Mouse (Mus musculus): ENCODE measurements around the gene Tfap2d. TPM values are rescaled to one million over a fixed set of nuclear protein-coding genes. Genes with fewer than 3 reads are reported as not detected.
A peak's percentile ranks its signal among the peaks of the same experiment; 100 is the strongest.

The Tfap2d gene
- not detected in 2 replicates for polyA plus RNA-seq (2016; fragmentation: Nextera tagmentation; extraction: Ambion mirVana)

DNA sequence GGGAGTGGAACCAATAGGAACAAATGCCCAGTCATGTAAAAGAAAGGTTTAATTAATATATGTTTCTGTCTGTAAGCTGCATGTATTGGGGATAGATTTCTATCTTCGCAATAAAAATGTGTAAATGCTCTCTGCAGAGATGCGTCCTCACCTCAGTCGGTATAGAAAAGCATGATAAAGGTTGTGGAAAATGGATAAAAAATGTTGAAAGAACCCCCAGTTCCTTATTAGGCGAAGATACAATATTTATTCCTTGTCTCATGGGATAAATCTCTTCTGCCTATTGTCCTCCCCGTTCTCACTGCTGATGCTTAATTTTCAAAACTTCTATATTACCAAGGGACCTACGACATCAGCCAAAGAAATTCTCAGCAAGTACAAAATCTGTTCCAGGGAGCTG is at the start of gene Tfap2d:
Gene Tfap2d (plus strand): TSS at position 392 of the 400 bp plus-strand sequence.
- no peak within 1 kb of the TSS for H3K9ac ChIP-seq
- H3K9me3 ChIP-seq (replicated peaks), result no peaks in the 10 kb centered on the region
- no peak within 1 kb of the TSS for H3K27ac ChIP-seq (ENCODE audit: poor library complexity, severe bottlenecking)
- peaks cover 87% of the 10 kb centered on the region for H3K27me3 ChIP-seq (replicated peaks)
- no peak within 1 kb of the TSS for H3K4me3 ChIP-seq
- WGBS, result 6% methylated on average over 6 of the region's 6 CpGs
- no peaks in the 10 kb centered on the region for H3K4me1 ChIP-seq (replicated peaks)
- H3K4me2 ChIP-seq, result no peak within 1 kb of the TSS
- no peaks in the 10 kb centered on the region for H3K36me3 ChIP-seq
- no peak for ATAC-seq (ENCODE audit: insufficient number of reproducible peaks, low FRiP score)

DNA sequence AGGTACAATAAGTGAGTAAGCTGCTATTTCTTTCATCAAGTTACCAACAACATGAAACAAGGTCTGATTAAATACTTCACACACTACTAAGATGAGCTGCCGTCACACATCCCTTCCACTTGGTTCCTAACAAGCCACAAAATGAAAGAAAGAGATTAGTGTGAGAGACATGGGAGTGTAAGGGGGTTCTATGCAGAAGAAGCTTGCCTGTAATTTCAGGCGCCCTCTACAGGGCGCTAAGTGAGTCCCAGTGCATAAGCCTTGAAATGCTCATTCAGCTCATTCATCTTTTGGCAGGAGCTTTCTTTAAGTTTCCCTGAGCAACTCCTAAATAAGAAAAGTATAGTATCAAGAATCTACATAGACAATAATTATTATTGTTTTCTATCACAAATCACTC is 46.5 kb upstream of the Tfap2d start:
- Histone ChIP-seq H3K27ac (ENCODE audit: poor library complexity, severe bottlenecking) (no peak overlapping the region), H3K4me3 (no peak overlapping the region), H3K27me3 (replicated peaks) (no peaks in the 10 kb centered on the region), H3K4me1 (replicated peaks) (no peaks in the 10 kb centered on the region), H3K9me3 (replicated peaks) (no peaks in the 10 kb centered on the region), H3K4me2 (no peak overlapping the region), H3K36me3 (no peaks in the 10 kb centered on the region), H3K9ac (no peak overlapping the region)
- no peak for ATAC-seq (ENCODE audit: insufficient number of reproducible peaks, low FRiP score)
- WGBS, result 13% methylated on average over 3 of the region's 3 CpGs

DNA sequence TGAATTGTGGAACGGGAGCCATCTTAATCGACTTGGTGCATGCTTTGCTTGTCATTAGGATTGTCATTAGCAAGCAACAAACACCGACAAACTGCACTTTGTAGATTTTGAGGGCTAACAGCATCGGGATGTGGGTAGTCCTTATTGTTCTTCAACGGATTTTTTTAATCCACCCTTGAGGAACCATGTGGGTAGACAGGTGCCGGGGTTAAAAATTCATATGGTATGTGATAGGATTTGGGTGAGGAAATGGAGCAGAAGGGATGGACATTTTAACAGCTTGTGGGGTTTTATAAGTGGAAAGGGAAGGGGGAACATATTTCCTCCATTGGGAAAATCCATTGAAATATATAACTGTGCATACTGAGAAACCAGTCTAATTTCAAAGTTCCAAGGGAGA is 46.0 kb upstream of the Tfap2d start:
- H3K4me3 ChIP-seq, result no peak overlapping the region
- no peaks in the 10 kb centered on the region for H3K36me3 ChIP-seq
- no peaks in the 10 kb centered on the region for H3K27me3 ChIP-seq (replicated peaks)
- H3K27ac ChIP-seq (ENCODE audit: poor library complexity, severe bottlenecking), result no peak overlapping the region
- 66% methylated on average over 6 of the region's 6 CpGs for WGBS
- ATAC-seq (ENCODE audit: insufficient number of reproducible peaks, low FRiP score), result no peak
- no peak overlapping the region for H3K4me2 ChIP-seq
- H3K9ac ChIP-seq, result no peak overlapping the region
- H3K4me1 ChIP-seq (replicated peaks), result no peaks in the 10 kb centered on the region
- H3K9me3 ChIP-seq (replicated peaks), result no peaks in the 10 kb centered on the region; the same call in 1 of the 2 replicates

DNA sequence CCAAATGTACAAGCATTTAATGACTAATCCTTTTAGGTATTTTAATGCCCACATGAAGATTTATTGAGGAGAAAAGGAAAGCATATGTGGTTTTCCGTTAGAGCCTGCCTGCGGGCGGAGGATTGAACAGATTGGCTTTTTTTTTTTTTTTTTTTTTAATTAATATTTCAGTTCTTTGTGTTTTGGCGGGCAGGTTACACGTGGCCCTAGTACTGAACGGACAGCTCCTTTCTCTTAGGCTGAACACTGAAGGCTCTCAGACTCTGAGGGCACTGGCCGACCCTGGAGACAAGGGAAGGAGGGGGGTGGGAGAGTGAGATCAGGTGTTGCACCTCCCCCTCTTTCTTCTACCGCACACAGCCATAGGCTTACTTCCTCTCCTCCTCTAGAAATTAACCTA is 14.7 kb upstream of the Tfap2d start:
- Histone ChIP-seq H3K4me2 (no peak overlapping the region), H3K4me3 (no peak overlapping the region), H3K9ac (no peak overlapping the region), H3K4me1 (replicated peaks) (no peaks in the 10 kb centered on the region), H3K9me3 (replicated peaks) (no peaks in the 10 kb centered on the region), H3K27ac (ENCODE audit: poor library complexity, severe bottlenecking) (no peak overlapping the region), H3K36me3 (no peaks in the 10 kb centered on the region), H3K27me3 (replicated peaks) (no peaks in the 10 kb centered on the region)
- no peak for ATAC-seq (ENCODE audit: insufficient number of reproducible peaks, low FRiP score)
- 9% methylated on average over 8 of the region's 8 CpGs for WGBS

DNA sequence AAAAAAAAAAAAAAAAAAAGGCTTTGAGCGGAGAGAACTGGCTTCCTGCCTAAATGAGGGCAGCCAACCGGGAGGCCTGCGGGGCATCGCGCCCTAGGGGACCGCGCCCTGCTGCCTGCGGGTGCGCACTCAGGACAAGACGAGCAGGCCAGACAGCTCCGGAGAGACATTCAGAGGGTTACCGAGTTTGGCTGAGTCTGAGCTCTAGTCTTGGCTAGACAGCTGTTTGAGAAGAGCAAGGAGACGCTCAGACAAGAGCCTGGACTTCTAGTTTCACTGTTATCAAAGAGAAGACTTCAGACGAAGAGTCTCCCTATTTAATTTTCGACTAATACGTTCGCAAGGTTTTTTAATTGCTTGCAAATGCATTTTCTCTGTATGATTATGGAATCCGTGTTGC is 5.9 kb upstream of the Tfap2d start:
- H3K9ac ChIP-seq, result no peak overlapping the region
- no peaks in the 10 kb centered on the region for H3K36me3 ChIP-seq
- H3K4me3 ChIP-seq, result no peak overlapping the region
- WGBS, result under 1% methylated on average over 18 of the region's 18 CpGs
- no peaks in the 10 kb centered on the region for H3K9me3 ChIP-seq (replicated peaks)
- H3K4me2 ChIP-seq, result no peak overlapping the region
- no peaks in the 10 kb centered on the region for H3K4me1 ChIP-seq (replicated peaks)
- peaks cover 67% of the 10 kb centered on the region for H3K27me3 ChIP-seq (replicated peaks)
- no peak for ATAC-seq (ENCODE audit: insufficient number of reproducible peaks, low FRiP score)
- H3K27ac ChIP-seq (ENCODE audit: poor library complexity, severe bottlenecking), result no peak overlapping the region

DNA sequence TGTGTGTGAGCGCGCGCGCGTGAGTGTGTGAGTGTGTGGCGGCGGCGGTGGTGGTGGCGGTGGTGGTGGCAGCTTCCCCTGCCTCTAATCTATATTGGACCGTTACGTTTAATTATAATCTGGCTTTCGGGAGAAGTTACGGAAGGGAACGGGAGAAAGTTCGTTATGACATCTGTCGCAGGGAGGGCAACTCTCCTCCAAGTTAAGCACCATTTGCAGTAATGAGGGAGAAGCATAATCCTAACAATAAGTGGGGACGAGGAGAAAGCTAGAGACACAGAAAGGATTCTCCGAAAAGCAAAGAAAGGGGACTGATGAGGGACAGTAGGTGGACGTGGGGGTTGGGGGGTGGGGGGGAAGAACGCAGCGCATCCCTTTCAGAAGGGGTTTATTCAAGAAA is 494 bp downstream of the Tfap2d start:
- WGBS, result under 1% methylated on average over 21 of the region's 21 CpGs
- no peak overlapping the region for H3K4me2 ChIP-seq
- H3K27me3 ChIP-seq (replicated peaks), result peaks cover 89% of the 10 kb centered on the region
- H3K9me3 ChIP-seq (replicated peaks), result no peaks in the 10 kb centered on the region
- no peaks in the 10 kb centered on the region for H3K4me1 ChIP-seq (replicated peaks)
- no peak for ATAC-seq (ENCODE audit: insufficient number of reproducible peaks, low FRiP score)
- no peak overlapping the region for H3K4me3 ChIP-seq
- H3K36me3 ChIP-seq, result no peaks in the 10 kb centered on the region
- no peak overlapping the region for H3K9ac ChIP-seq
- H3K27ac ChIP-seq (ENCODE audit: poor library complexity, severe bottlenecking), result no peak overlapping the region

DNA sequence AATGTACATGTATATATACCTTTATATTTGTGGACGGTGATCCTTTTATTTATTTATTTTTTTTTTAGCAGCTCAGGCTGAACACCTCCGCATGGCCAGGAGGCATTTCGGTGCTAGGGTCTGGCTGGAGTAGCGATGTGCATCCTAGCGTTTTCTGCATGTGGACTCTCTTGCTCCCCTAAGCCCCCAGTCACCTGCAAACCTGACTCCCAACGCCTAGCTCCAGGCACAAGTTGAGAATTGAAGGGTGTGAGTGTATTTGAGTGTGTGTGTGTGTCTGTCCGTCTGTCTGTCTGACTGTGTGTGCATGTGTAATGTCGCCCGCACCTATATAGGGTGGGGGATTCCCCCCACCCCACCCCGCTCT is 937 bp downstream of the Tfap2d start:
- Histone ChIP-seq H3K36me3 (no peaks in the 10 kb centered on the region), H3K4me2 (no peak overlapping the region), H3K4me1 (replicated peaks) (no peaks in the 10 kb centered on the region), H3K27me3 (replicated peaks) (peaks cover 89% of the 10 kb centered on the region), H3K27ac (ENCODE audit: poor library complexity, severe bottlenecking) (no peak overlapping the region), H3K4me3 (no peak overlapping the region), H3K9me3 (replicated peaks) (no peaks in the 10 kb centered on the region), H3K9ac (no peak overlapping the region)
- 1% methylated on average over 10 of the region's 10 CpGs for WGBS
- no peak for ATAC-seq (ENCODE audit: insufficient number of reproducible peaks, low FRiP score)

DNA sequence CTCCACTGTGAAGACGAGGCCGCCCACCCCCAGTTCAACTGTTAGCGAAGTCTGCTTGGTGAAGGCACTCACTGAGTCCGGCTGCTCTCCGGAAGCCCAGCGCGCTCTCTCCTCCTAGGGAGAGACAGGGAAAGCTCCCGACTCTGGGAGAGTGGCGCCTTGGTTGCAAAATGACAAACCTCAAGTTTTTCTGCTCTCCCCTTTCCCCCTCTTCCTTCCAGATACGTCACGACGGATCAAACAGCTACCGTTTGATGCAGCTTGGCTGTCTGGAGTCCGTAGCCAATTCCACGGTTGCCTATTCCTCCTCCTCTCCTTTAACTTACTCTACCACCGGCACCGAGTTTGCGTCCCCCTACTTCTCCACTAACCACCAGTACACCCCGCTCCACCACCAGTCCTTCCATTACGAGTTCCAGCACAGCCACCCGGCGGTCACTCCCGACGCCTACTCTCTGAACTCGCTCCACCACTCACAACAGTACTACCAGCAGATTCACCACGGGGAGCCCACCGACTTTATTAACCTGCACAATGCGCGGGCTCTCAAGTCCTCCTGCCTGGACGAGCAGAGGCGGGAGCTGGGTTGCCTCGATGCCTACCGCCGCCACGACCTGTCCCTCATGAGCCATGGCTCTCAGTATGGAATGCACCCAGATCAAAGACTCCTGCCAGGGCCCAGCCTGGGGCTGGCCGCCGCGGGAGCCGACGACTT is 1.5 kb downstream of the Tfap2d start:
- Histone ChIP-seq H3K27ac (ENCODE audit: poor library complexity, severe bottlenecking) (no peak overlapping the region), H3K36me3 (no peaks in the 10 kb centered on the region), H3K27me3 (replicated peaks) (peaks cover 94% of the 10 kb centered on the region), H3K4me2 (peak overlapping the region; percentile 13; the same call in 1 of the 2 replicates), H3K4me3 (no peak overlapping the region), H3K9ac (no peak overlapping the region), H3K9me3 (replicated peaks) (no peaks in the 10 kb centered on the region), H3K4me1 (replicated peaks) (no peaks in the 10 kb centered on the region)
- under 1% methylated on average over 40 of the region's 40 CpGs for WGBS
- ATAC-seq (ENCODE audit: insufficient number of reproducible peaks, low FRiP score), result no peak

DNA sequence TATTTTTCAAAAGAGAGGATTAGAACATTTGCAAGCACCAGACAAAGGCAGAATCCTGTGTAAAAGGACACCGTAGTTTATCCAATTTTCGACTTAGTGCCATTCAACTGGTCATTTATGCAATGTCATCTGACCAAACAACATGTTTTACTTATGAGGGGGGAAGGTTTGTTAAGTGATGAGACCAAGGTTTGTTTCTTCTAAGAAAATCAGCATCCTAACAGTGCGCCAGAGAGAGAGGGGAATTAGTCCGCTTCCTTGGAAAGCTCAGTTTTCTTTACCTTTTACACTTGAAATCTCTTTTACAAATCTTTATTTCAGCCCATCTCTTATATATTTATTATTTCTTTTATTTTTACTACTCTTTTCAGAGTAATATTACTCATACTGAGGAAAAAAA is 3.6 kb downstream of the Tfap2d start:
- 8% methylated on average over 4 of the region's 4 CpGs for WGBS
- ATAC-seq (ENCODE audit: insufficient number of reproducible peaks, low FRiP score), result no peak

DNA sequence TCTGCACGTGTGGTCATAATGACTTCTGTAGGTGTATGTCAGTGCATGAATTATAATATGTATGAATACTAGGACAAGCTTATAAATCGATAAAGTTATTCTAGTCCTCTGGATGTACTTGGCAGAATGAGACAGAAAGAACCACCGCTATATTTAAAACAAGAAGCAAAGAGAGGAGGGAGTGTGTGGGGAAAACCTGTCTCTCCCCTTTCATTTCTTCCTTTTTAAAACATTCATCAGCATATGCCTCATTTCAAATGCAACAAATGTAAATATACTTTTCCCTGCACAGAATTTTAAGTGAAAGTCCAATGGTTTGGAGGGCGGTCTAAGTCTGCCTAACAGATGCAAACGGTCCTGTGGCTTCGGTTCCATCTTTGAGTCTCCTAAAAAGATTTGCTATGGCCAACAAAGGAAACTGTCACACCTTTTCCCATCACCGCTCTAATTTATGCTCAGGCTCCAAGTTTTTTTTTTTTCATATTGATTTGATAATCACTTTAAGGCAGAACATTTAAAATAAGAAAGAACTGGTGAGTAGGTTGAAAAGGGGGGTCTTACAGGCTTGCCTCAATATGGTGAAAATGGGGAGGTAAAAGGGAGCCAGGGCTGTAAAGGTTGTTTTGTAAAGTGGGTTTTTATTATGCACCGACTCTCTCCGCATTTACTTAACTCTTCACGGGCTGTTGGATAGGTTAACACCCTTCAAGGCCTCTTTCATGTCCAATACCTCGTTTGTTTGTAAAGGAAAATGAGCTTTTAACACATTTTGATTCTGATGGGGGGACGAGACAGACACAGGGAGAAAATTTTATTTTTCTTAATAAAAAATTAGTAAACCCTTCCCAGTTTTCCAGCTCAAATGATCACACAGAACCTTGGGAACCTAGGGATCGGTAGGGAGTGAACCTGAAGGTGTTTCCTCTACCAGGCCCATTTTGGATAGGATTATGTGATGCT is 4.3 kb downstream of the Tfap2d start:
- H3K36me3 ChIP-seq, result no peaks in the 10 kb centered on the region
- WGBS, result 2% methylated on average over 13 of the region's 13 CpGs
- no peak overlapping the region for H3K27ac ChIP-seq (ENCODE audit: poor library complexity, severe bottlenecking)
- H3K9me3 ChIP-seq (replicated peaks), result no peaks in the 10 kb centered on the region
- no peak overlapping the region for H3K9ac ChIP-seq
- peaks cover 94% of the 10 kb centered on the region for H3K27me3 ChIP-seq (replicated peaks)
- no peaks in the 10 kb centered on the region for H3K4me1 ChIP-seq (replicated peaks)
- H3K4me3 ChIP-seq, result no peak overlapping the region
- H3K4me2 ChIP-seq, result no peak overlapping the region
- no peak for ATAC-seq (ENCODE audit: insufficient number of reproducible peaks, low FRiP score)

More for the DNA sequence above, 3.6 kb downstream of the Tfap2d start:
- Histone ChIP-seq H3K27me3 (replicated peaks) (peaks cover 94% of the 10 kb centered on the region), H3K9ac (no peak overlapping the region), H3K4me1 (replicated peaks) (no peaks in the 10 kb centered on the region), H3K4me2 (no peak overlapping the region), H3K27ac (ENCODE audit: poor library complexity, severe bottlenecking) (no peak overlapping the region), H3K4me3 (no peak overlapping the region), H3K36me3 (no peaks in the 10 kb centered on the region), H3K9me3 (replicated peaks) (no peaks in the 10 kb centered on the region)

DNA sequence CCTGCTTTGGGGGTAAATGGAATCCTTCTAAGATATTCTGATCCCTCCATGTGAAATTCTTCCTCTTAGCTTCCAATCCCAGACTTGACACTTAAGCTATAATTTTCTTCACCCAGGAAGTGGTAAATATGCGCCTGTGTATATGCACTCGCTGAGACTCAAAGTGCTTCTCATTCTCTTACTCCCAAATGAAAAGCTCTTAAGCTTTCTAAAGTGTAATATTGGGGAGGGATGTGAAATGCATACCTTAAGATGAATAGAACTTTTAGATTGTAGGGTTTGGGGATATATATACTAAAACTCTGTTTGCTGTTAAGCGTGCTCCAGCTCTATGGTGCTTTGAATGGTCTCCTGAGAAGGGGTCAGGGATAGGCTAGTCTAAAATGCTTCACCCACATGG is 5.0 kb downstream of the Tfap2d start:
- no peak overlapping the region for H3K27ac ChIP-seq (ENCODE audit: poor library complexity, severe bottlenecking)
- H3K4me2 ChIP-seq, result no peak overlapping the region
- WGBS, result 4% methylated on average over 3 of the region's 3 CpGs
- no peaks in the 10 kb centered on the region for H3K36me3 ChIP-seq
- H3K9ac ChIP-seq, result no peak overlapping the region
- no peak overlapping the region for H3K4me3 ChIP-seq
- H3K9me3 ChIP-seq (replicated peaks), result no peaks in the 10 kb centered on the region
- ATAC-seq (ENCODE audit: insufficient number of reproducible peaks, low FRiP score), result no peak
- no peaks in the 10 kb centered on the region for H3K4me1 ChIP-seq (replicated peaks)
- peaks cover 95% of the 10 kb centered on the region for H3K27me3 ChIP-seq (replicated peaks)

All from heart, embryonic 12.5 days (tissue).